Mouse (Mus musculus) hindbrain, embryonic 14.5 days (tissue): ENCODE results near the gene Rngtt. TPM values are rescaled to one million over a fixed set of nuclear protein-coding genes. Genes with fewer than 3 reads are reported as not detected.

Experiments
- ATAC-seq: fragments of 200-750 bp; cut with Nextera tagmentation; 2 replicates; pipeline ENCODE4 v1.8.0; 2017; ENCODE audit warnings: moderate number of reproducible peaks, mild to moderate bottlenecking, moderate TSS enrichment, moderate library complexity; ENCODE audit not compliant: low FRiP score
- DNase-seq: peaks from one replicate; pipeline ENCODE4 v3.0.0-alpha.2; 2015; ENCODE audit warnings: low spot score
- H3K27ac ChIP-seq: fragments of 300-500 bp; sonication (generic); 2 replicates; pipeline ENCODE4 v1.5.1; 2014; ENCODE audit warnings: mild to moderate bottlenecking, moderate library complexity
- H3K27me3 ChIP-seq: fragments of 300-500 bp; sonication (generic); 2 replicates; pipeline ENCODE4 v1.6.1; 2014; ENCODE audit warnings: mild to moderate bottlenecking, low read length, mixed read lengths; ENCODE audit not compliant: control insufficient read depth, insufficient read depth
- H3K36me3 ChIP-seq: fragments of 300-500 bp; sonication (generic); replicated peaks from 2 replicates; pipeline ENCODE4 v1.6.1; 2014; ENCODE audit not compliant: control insufficient read depth, insufficient read depth
- H3K4me1 ChIP-seq: fragments of 300-500 bp; sonication (generic); replicated peaks from 2 replicates; pipeline ENCODE4 v1.6.1; 2014; ENCODE audit warnings: antibody characterized with exemption, low read length, mixed read lengths; ENCODE audit not compliant: control insufficient read depth, insufficient read depth
- H3K4me2 ChIP-seq: fragments of 300-500 bp; sonication (generic); replicated peaks from 2 replicates; pipeline ENCODE4 v1.6.1; 2014; ENCODE audit warnings: mild to moderate bottlenecking, moderate library complexity
- H3K4me3 ChIP-seq: fragments of 300-500 bp; sonication (generic); replicated peaks from 2 replicates; pipeline ENCODE4 v1.5.1; 2014; ENCODE audit warnings: mild to moderate bottlenecking, low read length
- H3K9ac ChIP-seq: fragments of 300-500 bp; sonication (generic); 2 replicates; pipeline ENCODE4 v1.6.1; 2014
- H3K9me3 ChIP-seq: fragments of 300-500 bp; sonication (generic); 2 replicates; pipeline ENCODE4 v1.6.1; 2016; ENCODE audit warnings: low read length; ENCODE audit not compliant: control insufficient read depth
- WGBS: fragments of 180-500 bp; shearing (Covaris S2); extraction: QIAGEN DNeasy Blood & Tissue Kit; methylation state at CpG from one replicate; pipeline ENCODE4 v1.1.7; 2014; 5-methylcytosine and 5-hydroxymethylcytosine counted together
- polyA plus RNA-seq: library from polyadenylated mRNA; unstranded; fragments of >200 nt; fragmentation: Nextera tagmentation; extraction: Ambion mirVana; gene quantifications from 2 replicates; pipeline ENCODE4 v1.2.1, GENCODE M21; 2014

Gene Rngtt
- polyA plus RNA-seq, 1 experiment from 2014 or later: 26.5 TPM

GRCm38 (mm10) chr4:33363451-33363850 lies 53.3 kb downstream of the Rngtt start:
- H3K9me3 ChIP-seq: no peaks in the 10 kb centered on the region
- ATAC-seq: no peak
- DNase-seq: no peak
- H3K27me3 ChIP-seq: no peaks in the 10 kb centered on the region
- H3K4me3 ChIP-seq: no peak overlapping the region
- no peak overlapping the region for H3K4me2 ChIP-seq
- no peak overlapping the region for H3K9ac ChIP-seq
- no peak overlapping the region for H3K27ac ChIP-seq
- H3K36me3 ChIP-seq: peaks cover 5% of the 10 kb centered on the region
- H3K4me1 ChIP-seq: no peaks in the 10 kb centered on the region

- H3K4me1 ChIP-seq: no peaks in the 10 kb centered on the region
- no peak overlapping the region for H3K4me3 ChIP-seq
- DNase-seq (no peak), ATAC-seq (no peak)
- H3K9me3 ChIP-seq: no peaks in the 10 kb centered on the region
- no peaks in the 10 kb centered on the region for H3K27me3 ChIP-seq
- H3K4me2 ChIP-seq: no peak overlapping the region
- WGBS: 71% methylated on average over 6 of the region's 6 CpGs
- H3K9ac ChIP-seq: no peak overlapping the region
- H3K36me3 ChIP-seq: peaks cover 14% of the 10 kb centered on the region
- no peak overlapping the region for H3K27ac ChIP-seq
These were observed 64.8 kb downstream of the Rngtt start for GRCm38 (mm10) chr4:33374916-33375315.

- DNase-seq (no peak), ATAC-seq (no peak)
- Histone ChIP-seq H3K9me3 (no peaks in the 10 kb centered on the region), H3K4me1 (no peaks in the 10 kb centered on the region), H3K4me2 (no peak overlapping the region), H3K4me3 (no peak overlapping the region), H3K9ac (no peak overlapping the region), H3K27ac (no peak overlapping the region), H3K36me3 (peaks cover 5% of the 10 kb centered on the region; the same call in 1 of the 2 replicates), H3K27me3 (no peaks in the 10 kb centered on the region)
These were observed 67.5 kb downstream of the Rngtt start for GRCm38 (mm10) chr4:33377642-33378041.

GRCm38 (mm10) chr4:33378894-33379293 lies 68.8 kb downstream of the Rngtt start:
- no peaks in the 10 kb centered on the region for H3K9me3 ChIP-seq

GRCm38 (mm10) chr4:33388899-33389298 lies 78.8 kb downstream of the Rngtt start:
- no peak overlapping the region for H3K9ac ChIP-seq
- 92% methylated on average over 3 of the region's 3 CpGs for WGBS

More at GRCm38 (mm10) chr4:33378894-33379293, 68.8 kb downstream of the Rngtt start:
- Histone ChIP-seq H3K27me3 (no peaks in the 10 kb centered on the region), H3K36me3 (peaks cover 9% of the 10 kb centered on the region; the same call in 1 of the 2 replicates), H3K9ac (no peak overlapping the region), H3K4me3 (no peak overlapping the region), H3K27ac (no peak overlapping the region), H3K4me1 (no peaks in the 10 kb centered on the region), H3K4me2 (no peak overlapping the region)
- DNase-seq (no peak), ATAC-seq (no peak)
- 93% methylated on average over 6 of the region's 6 CpGs for WGBS

GRCm38 (mm10) chr4:33390660-33391059 lies 80.5 kb downstream of the Rngtt start:
- Histone ChIP-seq H3K27me3 (no peaks in the 10 kb centered on the region), H3K4me1 (0 out of 2 replicates have a peak, but pooled peaks cover 8% of the 10 kb centered on the region), H3K27ac (no peak overlapping the region), H3K9me3 (no peaks in the 10 kb centered on the region), H3K9ac (no peak overlapping the region), H3K4me3 (no peak overlapping the region), H3K36me3 (no peaks in the 10 kb centered on the region), H3K4me2 (no peak overlapping the region)
- 0 out of 2 replicates have a peak, but pooled peaks have one; percentile 37 for ATAC-seq
- DNase-seq: peak; percentile 57

More at GRCm38 (mm10) chr4:33388899-33389298, 78.8 kb downstream of the Rngtt start:
- Histone ChIP-seq H3K27ac (no peak overlapping the region), H3K9me3 (no peaks in the 10 kb centered on the region), H3K36me3 (no peaks in the 10 kb centered on the region), H3K4me3 (no peak overlapping the region), H3K27me3 (no peaks in the 10 kb centered on the region), H3K4me2 (no peak overlapping the region), H3K4me1 (0 out of 2 replicates have a peak, but pooled peaks cover 8% of the 10 kb centered on the region)
- DNase-seq (no peak), ATAC-seq (no peak)

GRCm38 (mm10) chr4:33393437-33393836 lies 83.3 kb downstream of the Rngtt start:
- Histone ChIP-seq H3K9me3 (no peaks in the 10 kb centered on the region), H3K9ac (no peak overlapping the region), H3K36me3 (no peaks in the 10 kb centered on the region), H3K4me3 (no peak overlapping the region), H3K27me3 (no peaks in the 10 kb centered on the region), H3K4me1 (0 out of 2 replicates have a peak, but pooled peaks cover 8% of the 10 kb centered on the region), H3K4me2 (no peak overlapping the region), H3K27ac (no peak overlapping the region)
- 88% methylated on average over 2 of the region's 2 CpGs for WGBS
- ATAC-seq: no peak
- no peak for DNase-seq

- Histone ChIP-seq H3K36me3 (no peaks in the 10 kb centered on the region), H3K4me2 (no peak overlapping the region), H3K27me3 (no peaks in the 10 kb centered on the region), H3K9ac (no peak overlapping the region), H3K4me3 (no peak overlapping the region), H3K4me1 (no peaks in the 10 kb centered on the region), H3K9me3 (no peaks in the 10 kb centered on the region), H3K27ac (no peak overlapping the region)
- ATAC-seq: peak; percentile 71; the same call in 1 of the 2 replicates
- 56% methylated on average over 3 of the region's 3 CpGs for whole genome bisulfite sequencing
- DNase-seq: peak; percentile 97
These were observed 86.4 kb downstream of the Rngtt start for GRCm38 (mm10) chr4:33396222-33397176.

- ATAC-seq (no peak), DNase-seq (no peak)
- WGBS: 86% methylated on average over 2 of the region's 2 CpGs
- H3K9me3 ChIP-seq: no peaks in the 10 kb centered on the region
- no peaks in the 10 kb centered on the region for H3K27me3 ChIP-seq
- no peak overlapping the region for H3K9ac ChIP-seq
- H3K4me1 ChIP-seq: no peaks in the 10 kb centered on the region
- H3K4me2 ChIP-seq: no peak overlapping the region
- no peak overlapping the region for H3K4me3 ChIP-seq
- no peaks in the 10 kb centered on the region; the same call in none of the 2 replicates for H3K36me3 ChIP-seq
- H3K27ac ChIP-seq: no peak overlapping the region
These were observed 95.7 kb downstream of the Rngtt start for GRCm38 (mm10) chr4:33405723-33406293.
